16 mouse cellular contexts compared by ENCODE assay signal in the genomic region with DNA sequence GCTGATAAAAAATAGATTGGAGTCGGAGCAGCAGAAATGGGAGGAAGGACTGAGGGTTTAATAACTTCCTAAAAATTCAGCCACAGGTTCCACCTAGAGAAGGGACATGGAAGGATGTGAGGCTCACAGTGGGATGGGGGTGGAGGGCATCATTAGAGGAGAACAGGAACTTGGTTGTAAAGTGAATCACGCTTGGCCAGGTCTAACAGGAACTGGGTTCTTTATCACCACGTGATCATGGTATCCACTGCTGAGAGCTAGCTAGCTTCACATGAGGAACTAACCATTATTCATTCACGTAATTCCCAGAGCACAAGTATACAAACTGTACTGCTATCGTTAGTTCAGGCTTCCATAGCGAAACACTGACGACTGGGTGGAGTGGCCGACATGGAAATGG. TPM values are rescaled to one million over a fixed set of nuclear protein-coding genes. Genes with fewer than 3 reads are reported as not detected.
DNase-seq lines count a peak whose midpoint lies in the region; ATAC-seq and TF ChIP-seq lines count a peak whose summit lies in the region.
"Had no signal": no experiment of that assay in that cellular context is flagged by ENCODE, and none has a peak within 500 bp of the region (broad histone marks: within the 10 kb centered on the region; RNA-seq: fewer than 3 reads in every experiment).

No protein-coding gene starts in this region.

- H3K4me2 ChIP-seq in hindbrain, embryonic 14.5 days (replicated peaks): no peak overlapping the region
- H3K4me2 ChIP-seq in myocyte (ENCODE audit: low read depth): peak overlapping the region; percentile 55
- no peak overlapping the region for H3K4me2 ChIP-seq in heart, embryonic 11.5 days
- H3K4me2 ChIP-seq: midbrain, embryonic 13.5 days had no signal

- no peak for TF ChIP-seq POLR2A in myocyte (IDR thresholded peaks at IDR 0.05; ENCODE audit: insufficient read length, low read depth)

- H3K27me3 ChIP-seq in hindbrain, embryonic 10.5 days (ENCODE audit: insufficient read depth, poor library complexity, severe bottlenecking): no peaks in the 10 kb centered on the region
- no peaks in the 10 kb centered on the region for H3K27me3 ChIP-seq in hindbrain, embryonic 14.5 days (ENCODE audit: control insufficient read depth, insufficient read depth, low read length)
- no peaks in the 10 kb centered on the region for H3K27me3 ChIP-seq in myocyte (ENCODE audit: control insufficient read depth, insufficient read depth, insufficient read length)
- H3K27me3 ChIP-seq in heart, embryonic 11.5 days (ENCODE audit: control insufficient read depth, insufficient read depth, low read length): no peaks in the 10 kb centered on the region
- H3K27me3 ChIP-seq: midbrain, embryonic 13.5 days had no signal

- no peaks in the 10 kb centered on the region for H3K79me2 ChIP-seq in myocyte (ENCODE audit: control insufficient read depth, insufficient read depth)

- peaks cover 12% of the 10 kb centered on the region for H3K4me1 ChIP-seq in hindbrain, embryonic 10.5 days (replicated peaks)
- H3K4me1 ChIP-seq in hindbrain, embryonic 14.5 days (replicated peaks; ENCODE audit: control insufficient read depth, insufficient read depth, low read length): no peaks in the 10 kb centered on the region
- H3K4me1 ChIP-seq in heart, embryonic 11.5 days (ENCODE audit: control insufficient read depth, insufficient read depth, low read length): no peaks in the 10 kb centered on the region; the same call in 1 of the 2 replicates
- H3K4me1 ChIP-seq: midbrain, embryonic 13.5 days had no signal

- H3K36me3 ChIP-seq in hindbrain, embryonic 10.5 days: no peaks in the 10 kb centered on the region
- no peaks in the 10 kb centered on the region for H3K36me3 ChIP-seq in hindbrain, embryonic 14.5 days (replicated peaks; ENCODE audit: control insufficient read depth, insufficient read depth)
- H3K36me3 ChIP-seq in myocyte (ENCODE audit: control insufficient read depth, insufficient read depth): no peaks in the 10 kb centered on the region
- no peaks in the 10 kb centered on the region for H3K36me3 ChIP-seq in heart, embryonic 11.5 days (ENCODE audit: control insufficient read depth, insufficient read depth, low read length)
- H3K36me3 ChIP-seq: G1E; heart, embryonic 10.5 days; midbrain, embryonic 13.5 days had no signal

- no peak overlapping the region for H3K9ac ChIP-seq in hindbrain, embryonic 14.5 days
- H3K9ac ChIP-seq in heart, embryonic 11.5 days (ENCODE audit: low read depth, low read length): no peak overlapping the region
- H3K9ac ChIP-seq: midbrain, embryonic 13.5 days had no signal

- DNase-seq in hindbrain, embryonic 10.5 days (ENCODE audit: low spot score): no peak
- no peak for DNase-seq in hindbrain, embryonic 14.5 days (ENCODE audit: low spot score)
- DNase-seq in 416B (ENCODE audit: low read depth): peak; percentile 67
- DNase-seq in cerebellum, adult 11-12 months: no peak
- DNase-seq in layer of hippocampus, postnatal 25 days (ENCODE audit: extremely low spot score in 1 of 2, low spot score in 1 of 2): no peak
- DNase-seq: cerebellum, adult 9-11 months; right cerebral cortex, postnatal 25 days; thymus, postnatal 36 days had no signal

- no peaks in the 10 kb centered on the region for H3K9me3 ChIP-seq in hindbrain, embryonic 10.5 days
- no peaks in the 10 kb centered on the region for H3K9me3 ChIP-seq in hindbrain, embryonic 14.5 days (ENCODE audit: control insufficient read depth, low read length)
- H3K9me3 ChIP-seq in heart, embryonic 11.5 days (replicated peaks; ENCODE audit: control insufficient read depth, low read length): no peaks in the 10 kb centered on the region
- H3K9me3 ChIP-seq: G1E; heart, embryonic 10.5 days; midbrain, embryonic 13.5 days had no signal

- no peak overlapping the region for H3K4me3 ChIP-seq in hindbrain, embryonic 10.5 days
- no peak overlapping the region for H3K4me3 ChIP-seq in hindbrain, embryonic 14.5 days (replicated peaks; ENCODE audit: low read length)
- H3K4me3 ChIP-seq in myocyte: no peak overlapping the region
- no peak overlapping the region for H3K4me3 ChIP-seq in heart, embryonic 11.5 days (ENCODE audit: low read depth, low read length)
- H3K4me3 ChIP-seq: erythroblast, embryonic 14.5 days; heart, embryonic 10.5 days; midbrain, embryonic 13.5 days had no signal

- H3K27ac ChIP-seq in hindbrain, embryonic 10.5 days: peak overlapping the region; percentile 24; the same call in 1 of the 2 replicates
- no peak overlapping the region for H3K27ac ChIP-seq in hindbrain, embryonic 14.5 days
- H3K27ac ChIP-seq in heart, embryonic 11.5 days (ENCODE audit: low read depth, low read length): no peak overlapping the region
- H3K27ac ChIP-seq: heart, embryonic 10.5 days; midbrain, embryonic 13.5 days had no signal

- 81% methylated on average over 8 of the region's 8 CpGs for WGBS in hindbrain, embryonic 10.5 days
- WGBS in hindbrain, embryonic 14.5 days: 76% methylated on average over 8 of the region's 8 CpGs
- WGBS in heart, embryonic 11.5 days (ENCODE audit: insufficient replicate concordance): 64% methylated on average over 8 of the region's 8 CpGs

- no peak overlapping the region for H3ac ChIP-seq in myocyte (ENCODE audit: control insufficient read depth, insufficient read length)

- ATAC-seq in hindbrain, embryonic 14.5 days (ENCODE audit: low FRiP score): no peak
- peak; percentile 77 for ATAC-seq in common myeloid progenitor, adult 5-6 weeks (replicated peaks; ENCODE audit: low read depth, poor library complexity, severe bottlenecking)
- no peak for ATAC-seq in heart, embryonic 11.5 days (replicated peaks; ENCODE audit: insufficient number of reproducible peaks, low FRiP score, low TSS enrichment)
- ATAC-seq: inflammation-experienced regulatory T-cells, adult 6 months; midbrain, embryonic 13.5 days had no signal

TF ChIP-seq in myocyte, 11 proteins besides CTCF, POLR2A, EP300 and RAD21:
- TF ChIP-seq MYOD1 (IDR thresholded peaks at IDR 0.05; ENCODE audit: control insufficient read depth in 1 of 3, insufficient read length in 2 of 3, low read depth in 2 of 3) (no peak), CEBPB (IDR thresholded peaks at IDR 0.05; ENCODE audit: insufficient read depth, poor library complexity, severe bottlenecking) (no peak), POLR2AphosphoS2 (IDR thresholded peaks at IDR 0.05; ENCODE audit: insufficient read length, low read depth) (no peak), TCF12 (IDR thresholded peaks at IDR 0.05; ENCODE audit: insufficient read depth, poor library complexity, severe bottlenecking) (no peak), USF1 (IDR thresholded peaks at IDR 0.05; ENCODE audit: low read depth) (peak; percentile 66), MYOG (IDR thresholded peaks at IDR 0.05; ENCODE audit: control insufficient read depth in 1 of 3, insufficient read depth in 1 of 3, insufficient read length in 2 of 3, low read depth in 2 of 3) (no peak)

RNA-seq across cellular contexts. Expression of a gene that starts 26.9 kb away (rescaled TPM):
- polyA plus RNA-seq in hindbrain, embryonic 10.5 days (2016; fragmentation: Nextera tagmentation; extraction: Ambion mirVana): 0.18 and 0.37 TPM in 2 replicates
- 0.13 and 0.27 TPM in 2 replicates for polyA plus RNA-seq in hindbrain, embryonic 14.5 days (2014; fragmentation: Nextera tagmentation; extraction: Ambion mirVana)
- total RNA-seq in common myeloid progenitor, adult 5-6 weeks (2017): not detected in 2 replicates
- 4.9 TPM for polyA plus RNA-seq in myocyte (2012; fragmentation: generic; extraction: Trizol)
- 0.14 and 0.24 TPM in 2 replicates for polyA plus RNA-seq in heart, embryonic 11.5 days (2014; fragmentation: Nextera tagmentation; extraction: Ambion mirVana)
- total RNA-seq in layer of hippocampus, postnatal 25 days (2021): under 1 TPM; 0.25 to 0.35 TPM
- total RNA-seq: G1E had no signal
- polyA plus RNA-seq: erythroblast, embryonic 14.5 days; G1E had no signal
